Mouse (Mus musculus) kidney, postnatal 0 days (tissue): ENCODE results near the gene 2700097O09Rik. TPM values are rescaled to one million over a fixed set of nuclear protein-coding genes. Genes with fewer than 3 reads are reported as not detected.

Experiments
- ATAC-seq: fragments of 200-750 bp; cut with Nextera tagmentation; replicated peaks from 2 replicates; pipeline ENCODE4 v1.8.0; 2017; ENCODE audit warnings: low read depth, moderate number of reproducible peaks, moderate TSS enrichment, moderate library complexity; ENCODE audit not compliant: low FRiP score
- DNase-seq: peaks from one replicate; pipeline ENCODE4 v3.0.0-alpha.2; 2016; ENCODE audit warnings: low spot score
- H3K27ac ChIP-seq: fragments of 300-500 bp; sonication (generic); 2 replicates; pipeline ENCODE4 v1.5.1; 2014; ENCODE audit warnings: mild to moderate bottlenecking
- H3K27me3 ChIP-seq: fragments of 300-500 bp; sonication (generic); 2 replicates; pipeline ENCODE4 v1.6.1; 2014; ENCODE audit warnings: low read length, mixed read lengths; ENCODE audit not compliant: insufficient read depth
- H3K36me3 ChIP-seq: fragments of 300-500 bp; sonication (generic); 2 replicates; pipeline ENCODE4 v1.6.1; 2014; ENCODE audit warnings: low read length, mixed read lengths; ENCODE audit not compliant: insufficient read depth
- H3K4me1 ChIP-seq: fragments of 300-500 bp; sonication (generic); replicated peaks from 2 replicates; pipeline ENCODE4 v1.6.1; 2014; ENCODE audit warnings: antibody characterized with exemption, low read length, mixed read lengths; ENCODE audit not compliant: insufficient read depth
- H3K4me2 ChIP-seq: fragments of 300-500 bp; sonication (generic); 2 replicates; pipeline ENCODE4 v1.6.1; 2014; ENCODE audit warnings: mild to moderate bottlenecking, low read length, moderate library complexity, mixed read lengths
- H3K4me3 ChIP-seq: fragments of 300-500 bp; sonication (generic); replicated peaks from 2 replicates; pipeline ENCODE4 v1.5.1; 2014; ENCODE audit warnings: low read depth, low read length
- H3K9ac ChIP-seq: fragments of 300-500 bp; sonication (generic); 2 replicates; pipeline ENCODE4 v1.6.1; 2014; ENCODE audit warnings: low read depth, low read length
- H3K9me3 ChIP-seq: fragments of 300-500 bp; sonication (generic); replicated peaks from 2 replicates; pipeline ENCODE4 v1.6.1; 2016; ENCODE audit warnings: low read length, inconsistent platforms, mixed read lengths
- CTCF ChIP-seq: IDR thresholded peaks from 2 replicates; pipeline ENCODE4 v1.5.1; 2016; ENCODE audit warnings: antibody characterized with exemption, low read depth, mild to moderate bottlenecking, moderate library complexity
- WGBS: fragments of 180-500 bp; shearing (Covaris S2); extraction: QIAGEN DNeasy Blood & Tissue Kit; methylation state at CpG from one replicate; pipeline ENCODE4 v1.1.7; 2014; 5-methylcytosine and 5-hydroxymethylcytosine counted together
- polyA plus RNA-seq: library from polyadenylated mRNA; unstranded; fragments of >200 nt; fragmentation: Nextera tagmentation; extraction: Ambion mirVana; gene quantifications from 2 replicates; pipeline ENCODE4 v1.2.1, GENCODE M21; 2015

Gene 2700097O09Rik
- polyA plus RNA-seq, 1 experiment from 2014 or later, result 19.9 TPM

GRCm38 (mm10) chr12:55016339-55017118 lies 63.4 kb downstream of the 2700097O09Rik start:
- H3K36me3 ChIP-seq, result no peaks in the 10 kb centered on the region
- H3K27ac ChIP-seq, result no peak overlapping the region
- H3K9ac ChIP-seq, result no peak overlapping the region
- no peak for TF ChIP-seq CTCF
- no peak for ATAC-seq
- H3K4me2 ChIP-seq, result no peak overlapping the region
- 62% methylated on average over 8 of the region's 8 CpGs for WGBS
- DNase-seq, result no peak
- H3K27me3 ChIP-seq, result no peaks in the 10 kb centered on the region
- no peaks in the 10 kb centered on the region for H3K9me3 ChIP-seq
- H3K4me1 ChIP-seq, result no peaks in the 10 kb centered on the region
- H3K4me3 ChIP-seq, result no peak overlapping the region

- 78% methylated on average over 5 of the region's 5 CpGs for WGBS
- H3K27ac ChIP-seq, result no peak overlapping the region
- H3K4me1 ChIP-seq, result no peaks in the 10 kb centered on the region
- H3K36me3 ChIP-seq, result no peaks in the 10 kb centered on the region
- DNase-seq (no peak), ATAC-seq (no peak)
- no peak overlapping the region for H3K9ac ChIP-seq
- no peak overlapping the region for H3K4me2 ChIP-seq
- no peak for TF ChIP-seq CTCF
- H3K4me3 ChIP-seq, result no peak overlapping the region
- no peaks in the 10 kb centered on the region for H3K27me3 ChIP-seq
- H3K9me3 ChIP-seq, result no peaks in the 10 kb centered on the region
These were observed 64.5 kb downstream of the 2700097O09Rik start for GRCm38 (mm10) chr12:55015428-55015827.

- Histone ChIP-seq H3K36me3 (no peaks in the 10 kb centered on the region), H3K9ac (no peak within 1 kb of the TSS), H3K4me2 (no peak within 1 kb of the TSS), H3K4me1 (no peaks in the 10 kb centered on the region), H3K27ac (no peak within 1 kb of the TSS), H3K4me3 (no peak within 1 kb of the TSS), H3K9me3 (no peaks in the 10 kb centered on the region), H3K27me3 (no peaks in the 10 kb centered on the region)
- 81% methylated on average over 6 of the region's 6 CpGs for WGBS
- no peak for TF ChIP-seq CTCF
- no peak for ATAC-seq
- DNase-seq, result no peak
These were observed 66.1 kb downstream of the 2700097O09Rik start, which contains the start of gene Baz1a for GRCm38 (mm10) chr12:55013626-55014398. Gene Baz1a (minus strand): TSS chr12:55014348.

GRCm38 (mm10) chr12:55013031-55013430 lies 66.9 kb downstream of the 2700097O09Rik start:
- 76% methylated on average over 1 of the region's 1 CpGs for WGBS
- Histone ChIP-seq H3K27me3 (no peaks in the 10 kb centered on the region), H3K9ac (no peak overlapping the region)

GRCm38 (mm10) chr12:55007361-55008008 lies 72.4 kb downstream of the 2700097O09Rik start:
- H3K4me2 ChIP-seq, result 0 out of 2 replicates have a peak overlapping the region, but pooled peaks have one; percentile 26
- H3K9me3 ChIP-seq, result no peaks in the 10 kb centered on the region
- TF ChIP-seq CTCF, result no peak
- H3K4me1 ChIP-seq, result no peaks in the 10 kb centered on the region
- no peak overlapping the region for H3K27ac ChIP-seq
- ATAC-seq, result no peak
- H3K9ac ChIP-seq, result no peak overlapping the region
- H3K27me3 ChIP-seq, result no peaks in the 10 kb centered on the region
- H3K4me3 ChIP-seq, result no peak overlapping the region
- no peak for DNase-seq
- WGBS, result 46% methylated on average over 14 of the region's 14 CpGs
- no peaks in the 10 kb centered on the region for H3K36me3 ChIP-seq

More at GRCm38 (mm10) chr12:55013031-55013430, 66.9 kb downstream of the 2700097O09Rik start:
- TF ChIP-seq CTCF, result no peak
- H3K9me3 ChIP-seq, result no peaks in the 10 kb centered on the region
- no peak for DNase-seq
- no peak overlapping the region for H3K4me2 ChIP-seq
- H3K4me1 ChIP-seq, result no peaks in the 10 kb centered on the region
- no peaks in the 10 kb centered on the region for H3K36me3 ChIP-seq
- no peak overlapping the region for H3K4me3 ChIP-seq
- H3K27ac ChIP-seq, result no peak overlapping the region
- no peak for ATAC-seq

- 92% methylated on average over 7 of the region's 7 CpGs for WGBS
- no peaks in the 10 kb centered on the region for H3K9me3 ChIP-seq
- no peak for ATAC-seq
- no peaks in the 10 kb centered on the region for H3K4me1 ChIP-seq
- no peaks in the 10 kb centered on the region for H3K36me3 ChIP-seq
- no peaks in the 10 kb centered on the region for H3K27me3 ChIP-seq
- H3K9ac ChIP-seq, result no peak overlapping the region
- TF ChIP-seq CTCF, result no peak
- H3K27ac ChIP-seq, result no peak overlapping the region
- H3K4me3 ChIP-seq, result no peak overlapping the region
- H3K4me2 ChIP-seq, result no peak overlapping the region
- no peak for DNase-seq
These were observed 73.8 kb downstream of the 2700097O09Rik start for GRCm38 (mm10) chr12:55006071-55006470.
